Mouse (Mus musculus) spleen, adult 18-20 months (tissue): ENCODE measurements around the gene Otos.

Experiments used
- DNase-seq, 2 experiments: peaks; one replicate each; pipeline ENCODE4 v3.0.0; 2022; ENCODE audit warnings: mixed read lengths in 2 of 2

Gene Otos

DNA sequence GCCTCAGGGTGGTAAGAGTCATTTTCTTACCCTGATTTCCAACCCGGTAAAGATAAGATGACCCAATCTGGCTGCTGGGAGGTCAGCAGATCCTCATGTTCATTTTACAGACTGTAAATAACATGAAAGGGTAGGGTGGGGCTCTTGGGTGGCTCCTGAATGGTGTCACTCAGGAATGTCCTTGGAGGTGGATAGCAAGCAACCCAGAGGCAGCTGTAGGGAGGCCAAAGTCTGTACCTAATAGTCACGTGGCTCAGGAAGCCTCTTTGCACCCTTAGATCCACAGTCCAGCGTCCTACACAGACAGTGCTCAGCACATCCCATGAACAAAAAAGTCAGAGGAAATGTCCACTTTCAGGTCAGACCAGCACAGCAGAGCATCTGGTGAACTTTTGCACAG lies 52.6 kb downstream of the Otos start:
- no peak for DNase-seq
